8 mouse cellular contexts compared by ENCODE assay signal in genomic region chr8:71922567-71923401, GRCm38 (mm10). TPM values are rescaled to one million over a fixed set of nuclear protein-coding genes. Genes with fewer than 3 reads are reported as not detected.
A peak's percentile ranks its signal among the peaks of the same experiment; 100 is the strongest.
DNase-seq lines count a peak whose midpoint lies in the region; ATAC-seq lines count a peak whose summit lies in the region.

No protein-coding gene starts in this region.

- H3K27ac ChIP-seq in hindbrain, embryonic 12.5 days: peak overlapping the region; percentile 97

- H3K9me3 ChIP-seq in hindbrain, embryonic 12.5 days (replicated peaks): no peaks in the 10 kb centered on the region

- peak overlapping the region; percentile 79 for H3K4me3 ChIP-seq in hindbrain, embryonic 12.5 days

- peak overlapping the region; percentile 76 for H3K4me2 ChIP-seq in hindbrain, embryonic 12.5 days (replicated peaks)

- peaks cover 11% of the 10 kb centered on the region for H3K4me1 ChIP-seq in hindbrain, embryonic 12.5 days

- ATAC-seq in hindbrain, embryonic 12.5 days (ENCODE audit: low FRiP score): peak; percentile 100

- H3K36me3 ChIP-seq in hindbrain, embryonic 12.5 days: peaks cover 8% of the 10 kb centered on the region; the same call in 1 of the 2 replicates

- DNase-seq in NIH3T3 (ENCODE audit: low read depth): peak; percentile 97
- peak; percentile 94 to 96 for DNase-seq in cerebellum, postnatal 10 days
- peak; percentile 91 to 94 for DNase-seq in frontal cortex, postnatal 10 days (ENCODE audit: low spot score in 2 of 2)
- DNase-seq in layer of hippocampus, postnatal 14 days (ENCODE audit: low spot score in 2 of 2): peak; percentile 94 to 96
- DNase-seq in lung, postnatal 14 days: peak; percentile 95
- peak; percentile 87 for DNase-seq in retina, adult 2 months (ENCODE audit: low read depth, low spot score)
- DNase-seq in thymus, postnatal 36 days: peak; percentile 91 to 96

- no peaks in the 10 kb centered on the region for H3K27me3 ChIP-seq in hindbrain, embryonic 12.5 days

- peak overlapping the region; percentile 86 for H3K9ac ChIP-seq in hindbrain, embryonic 12.5 days

- WGBS in hindbrain, embryonic 12.5 days: 1% methylated on average over 57 of the region's 57 CpGs

RNA-seq across cellular contexts. Expression of gene Zfp617, which starts 14.3 kb away (rescaled TPM):
- 35.5 and 36.3 TPM in 2 replicates for polyA plus RNA-seq in hindbrain, embryonic 12.5 days (2016; fragmentation: Nextera tagmentation; extraction: Ambion mirVana)
- 10 to 100 TPM; 25.2 to 31.4 TPM for total RNA-seq in layer of hippocampus, postnatal 14 days (2021)

RNA-seq across cellular contexts. Expression of gene Zfp882, which starts 14.4 kb away (rescaled TPM):
- polyA plus RNA-seq in hindbrain, embryonic 12.5 days (2016; fragmentation: Nextera tagmentation; extraction: Ambion mirVana): 13.0 and 13.6 TPM in 2 replicates
- total RNA-seq in layer of hippocampus, postnatal 14 days (2021): 10 to 100 TPM; 10.9 to 12.8 TPM

RNA-seq across cellular contexts. Expression of gene Zfp961, which starts 28.1 kb away (rescaled TPM):
- polyA plus RNA-seq in hindbrain, embryonic 12.5 days (2016; fragmentation: Nextera tagmentation; extraction: Ambion mirVana): 17.5 and 17.8 TPM in 2 replicates
- 10 to 100 TPM; 17.0 to 17.7 TPM for total RNA-seq in layer of hippocampus, postnatal 14 days (2021)

RNA-seq across cellular contexts. Expression of gene Zfp709, which starts 41.0 kb away (rescaled TPM):
- 7.2 and 8.0 TPM in 2 replicates for polyA plus RNA-seq in hindbrain, embryonic 12.5 days (2016; fragmentation: Nextera tagmentation; extraction: Ambion mirVana)
- total RNA-seq in layer of hippocampus, postnatal 14 days (2021): 10 to 100 TPM in 1 of 2 experiments, 1 to 10 TPM in 1; 9.3 to 10.4 TPM

Comparison
In these comparisons a context has a peak if more than half of its experiments do, and no peak if none do; other contexts are left out.
1. Peak in every context shown above with its lines: DNase-seq, ATAC-seq, H3K4me3 ChIP-seq and H3K27ac ChIP-seq.